Mouse (Mus musculus): Measurements from ENCODE around the gene Ppp1r12c.

Gene Ppp1r12c

GRCm38 (mm10) chr7:4447138-4447537 is 54.3 kb downstream of the Ppp1r12c start:
- ATAC-seq (ENCODE audit: insufficient number of reproducible peaks, low FRiP score, low TSS enrichment): no peak

DNA sequence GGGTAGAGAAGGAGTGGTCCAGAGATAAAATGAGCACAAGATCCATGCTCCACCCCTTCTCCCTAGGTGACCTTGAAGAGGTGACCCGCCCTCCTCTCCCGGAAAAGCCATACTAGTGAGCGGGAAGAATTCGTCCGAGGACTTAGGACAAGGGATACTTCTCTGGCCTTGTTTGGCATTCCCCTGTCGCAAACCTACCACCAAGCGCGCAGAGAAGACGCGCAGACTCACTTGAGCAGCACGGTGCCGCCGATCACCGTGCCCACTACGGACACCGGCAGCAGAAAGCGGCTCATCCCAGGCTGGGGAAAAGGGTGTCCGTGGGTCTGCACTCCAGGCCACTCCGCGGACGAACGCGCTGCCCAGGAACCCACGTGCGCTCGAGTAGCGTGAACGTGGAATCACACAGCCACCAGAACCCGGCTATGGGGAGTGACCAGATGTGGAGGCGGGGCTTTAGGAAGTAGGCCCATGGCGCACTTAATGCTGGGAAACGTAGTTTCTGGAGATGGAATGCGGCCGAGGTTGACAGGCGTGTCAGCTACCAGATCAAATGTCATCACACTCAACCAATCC is 56.2 kb downstream of the Ppp1r12c start, which contains the start of gene Rdh13:
Rdh13 (minus strand) TSS at position 434 of the 576 bp plus-strand sequence.
- peak; percentile 94 for ATAC-seq (ENCODE audit: insufficient number of reproducible peaks, low FRiP score, low TSS enrichment)

DNA sequence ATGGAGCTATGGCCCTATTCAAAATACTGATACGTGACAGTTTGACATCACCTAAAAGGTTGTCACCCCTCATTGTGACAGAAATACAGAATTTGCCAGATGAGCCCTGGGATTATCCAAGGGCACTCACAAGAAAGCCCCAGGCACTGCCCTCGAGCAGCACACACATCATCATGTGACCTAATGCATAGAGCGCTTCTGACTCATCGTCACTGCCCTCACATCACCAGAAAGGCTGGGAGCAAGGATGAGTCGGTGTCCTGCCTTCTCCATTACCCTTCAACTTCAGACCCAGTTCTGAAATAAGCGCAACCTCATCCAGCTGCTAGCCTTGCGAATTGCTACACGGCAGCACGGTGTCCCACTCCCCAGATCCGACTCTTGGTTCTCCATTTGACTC is 60.9 kb downstream of the Ppp1r12c start:
- no peak for ATAC-seq (ENCODE audit: insufficient number of reproducible peaks, low FRiP score, low TSS enrichment)

DNA sequence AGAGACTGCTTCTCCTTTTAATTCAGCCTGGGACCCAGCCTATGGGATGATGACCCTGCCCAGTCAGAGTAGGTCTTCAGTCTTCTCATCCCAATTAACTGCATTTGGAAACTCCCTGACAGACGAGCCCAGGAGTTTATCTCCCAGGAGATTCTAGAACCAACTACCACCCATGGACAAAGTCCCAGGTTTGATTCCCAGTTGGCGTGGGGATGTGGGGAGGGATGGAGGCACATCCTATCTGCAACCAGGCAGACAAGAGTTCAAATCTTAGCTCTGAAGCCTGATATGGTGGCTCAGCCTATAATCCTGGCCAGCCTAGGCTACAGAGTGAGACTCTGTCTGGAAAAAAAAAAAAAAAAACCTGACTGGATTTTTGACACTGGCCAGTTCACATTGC is 63.8 kb downstream of the Ppp1r12c start:
- ATAC-seq (ENCODE audit: insufficient number of reproducible peaks, low FRiP score, low TSS enrichment): no peak

GRCm38 (mm10) chr7:4432026-4432425 is 69.5 kb downstream of the Ppp1r12c start:
- no peak for ATAC-seq (ENCODE audit: insufficient number of reproducible peaks, low FRiP score, low TSS enrichment)

DNA sequence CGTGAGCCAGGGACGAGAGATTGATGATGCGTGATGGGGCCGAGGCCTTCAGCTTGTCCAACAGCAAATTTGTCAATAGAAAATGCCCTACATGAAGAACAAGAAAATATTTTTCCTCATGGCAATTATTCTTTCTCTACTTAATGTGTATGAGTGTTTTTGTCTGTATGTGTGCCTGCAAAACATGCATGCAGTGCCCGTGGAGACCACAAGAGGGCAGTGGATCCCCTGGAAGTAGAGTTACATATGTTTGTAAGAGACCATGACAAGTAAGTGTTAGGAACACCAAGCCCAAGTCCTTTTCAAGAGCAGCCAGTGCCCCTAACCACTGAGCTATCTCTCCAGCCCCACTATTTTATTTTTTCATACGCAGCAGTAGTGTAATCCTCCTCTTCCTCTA is 69.9 kb downstream of the Ppp1r12c start:
- no peak for ATAC-seq (ENCODE audit: insufficient number of reproducible peaks, low FRiP score, low TSS enrichment)
